Mouse (Mus musculus): ENCODE data around the gene Mboat2. TPM values are rescaled to one million over a fixed set of nuclear protein-coding genes. Genes with fewer than 3 reads are reported as not detected.

The Mboat2 gene
- polyA plus RNA-seq, 1 experiment from 2014 or later: 49.0 TPM

- H3K27me3 ChIP-seq (ENCODE audit: control insufficient read depth, insufficient read depth, low read length): no peaks in the 10 kb centered on the region
- H3K27ac ChIP-seq (ENCODE audit: low read length): no peak overlapping the region
- no peak overlapping the region for H3K4me2 ChIP-seq (replicated peaks; ENCODE audit: low read depth, low read length)
- H3K4me3 ChIP-seq (ENCODE audit: low read depth, low read length): no peak overlapping the region
- no peaks in the 10 kb centered on the region for H3K9me3 ChIP-seq (ENCODE audit: control insufficient read depth, low read depth, low read length)
- WGBS: 72% methylated on average over 5 of the region's 5 CpGs
- H3K9ac ChIP-seq (replicated peaks; ENCODE audit: low read depth, low read length): no peak overlapping the region
- ATAC-seq (ENCODE audit: insufficient number of reproducible peaks, insufficient read depth, low FRiP score, low read depth): no peak
- H3K36me3 ChIP-seq (ENCODE audit: control insufficient read depth, insufficient read depth, low read length): peaks cover 12% of the 10 kb centered on the region
- no peaks in the 10 kb centered on the region for H3K4me1 ChIP-seq (ENCODE audit: control insufficient read depth, insufficient read depth, low read length)
Measured at GRCm38 (mm10) chr12:24985226-24985625, 154.5 kb downstream of the Mboat2 start.

DNA sequence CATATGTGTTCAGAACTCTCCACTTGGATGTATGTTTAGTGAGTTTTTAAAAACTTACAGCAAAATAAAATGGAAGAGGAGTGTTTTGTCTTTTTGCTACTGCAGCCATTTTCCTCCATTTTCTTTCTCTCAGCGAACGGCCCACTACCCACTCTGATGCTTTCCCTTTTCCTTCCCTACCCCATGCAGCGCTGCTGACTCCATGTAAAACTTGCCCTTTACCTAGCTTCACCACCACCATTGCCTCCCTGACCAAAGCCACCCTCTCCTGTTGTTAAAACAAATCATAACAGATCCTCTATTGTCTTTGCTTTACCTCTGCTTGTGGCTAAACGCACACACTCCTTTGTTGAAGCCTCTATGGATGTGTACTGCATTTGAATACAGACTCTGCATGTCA is 164.7 kb downstream of the Mboat2 start:
- H3K9me3 ChIP-seq (ENCODE audit: control insufficient read depth, low read depth, low read length): no peaks in the 10 kb centered on the region
- 92% methylated on average over 4 of the region's 4 CpGs for WGBS
- no peak overlapping the region for H3K9ac ChIP-seq (replicated peaks; ENCODE audit: low read depth, low read length)
- no peak for ATAC-seq (ENCODE audit: insufficient number of reproducible peaks, insufficient read depth, low FRiP score, low read depth)
- H3K27ac ChIP-seq (ENCODE audit: low read length): no peak overlapping the region
- H3K4me2 ChIP-seq (replicated peaks; ENCODE audit: low read depth, low read length): no peak overlapping the region
- peaks cover 59% of the 10 kb centered on the region for H3K36me3 ChIP-seq (ENCODE audit: control insufficient read depth, insufficient read depth, low read length)
- H3K4me3 ChIP-seq (ENCODE audit: low read depth, low read length): no peak overlapping the region
- no peaks in the 10 kb centered on the region for H3K27me3 ChIP-seq (ENCODE audit: control insufficient read depth, insufficient read depth, low read length)
- no peaks in the 10 kb centered on the region for H3K4me1 ChIP-seq (ENCODE audit: control insufficient read depth, insufficient read depth, low read length)

DNA sequence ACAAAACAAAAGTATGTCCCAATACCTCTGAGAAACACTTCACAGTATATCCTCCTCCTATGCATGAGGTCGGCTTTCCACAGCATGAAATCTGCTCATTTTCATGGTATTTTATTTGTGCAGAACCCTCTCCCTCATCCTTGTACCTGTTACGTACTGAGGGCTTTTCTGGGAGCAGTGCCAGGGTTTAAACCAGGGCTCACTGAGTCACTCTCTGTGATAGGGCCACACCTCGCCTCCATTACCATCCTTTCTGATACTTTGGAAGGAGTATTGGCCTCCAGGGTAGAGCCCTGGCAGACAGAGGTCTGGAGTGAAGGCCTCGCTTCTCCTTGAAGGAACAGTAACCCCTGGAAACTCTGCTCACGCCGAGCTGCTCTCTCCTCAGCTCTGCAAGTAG is 174.7 kb downstream of the Mboat2 start:
- 68% methylated on average over 6 of the region's 6 CpGs for WGBS
- H3K9ac ChIP-seq (replicated peaks; ENCODE audit: low read depth, low read length): no peak overlapping the region
- no peaks in the 10 kb centered on the region for H3K4me1 ChIP-seq (ENCODE audit: control insufficient read depth, insufficient read depth, low read length)
- no peak overlapping the region for H3K27ac ChIP-seq (ENCODE audit: low read length)
- no peak for ATAC-seq (ENCODE audit: insufficient number of reproducible peaks, insufficient read depth, low FRiP score, low read depth)
- no peak overlapping the region for H3K4me2 ChIP-seq (replicated peaks; ENCODE audit: low read depth, low read length)
- H3K4me3 ChIP-seq (ENCODE audit: low read depth, low read length): no peak overlapping the region
- H3K36me3 ChIP-seq (ENCODE audit: control insufficient read depth, insufficient read depth, low read length): peaks cover 53% of the 10 kb centered on the region
- H3K9me3 ChIP-seq (ENCODE audit: control insufficient read depth, low read depth, low read length): no peaks in the 10 kb centered on the region
- no peaks in the 10 kb centered on the region for H3K27me3 ChIP-seq (ENCODE audit: control insufficient read depth, insufficient read depth, low read length)

GRCm38 (mm10) chr12:25009957-25010356 is 179.3 kb downstream of the Mboat2 start:
- Histone ChIP-seq H3K9me3 (ENCODE audit: control insufficient read depth, low read depth, low read length) (no peaks in the 10 kb centered on the region), H3K4me2 (replicated peaks; ENCODE audit: low read depth, low read length) (no peak overlapping the region), H3K36me3 (ENCODE audit: control insufficient read depth, insufficient read depth, low read length) (peaks cover 50% of the 10 kb centered on the region), H3K4me1 (ENCODE audit: control insufficient read depth, insufficient read depth, low read length) (no peaks in the 10 kb centered on the region), H3K27me3 (ENCODE audit: control insufficient read depth, insufficient read depth, low read length) (no peaks in the 10 kb centered on the region), H3K9ac (replicated peaks; ENCODE audit: low read depth, low read length) (no peak overlapping the region), H3K4me3 (ENCODE audit: low read depth, low read length) (no peak overlapping the region), H3K27ac (ENCODE audit: low read length) (no peak overlapping the region)
- 83% methylated on average over 9 of the region's 9 CpGs for WGBS
- no peak for ATAC-seq (ENCODE audit: insufficient number of reproducible peaks, insufficient read depth, low FRiP score, low read depth)

- no peak overlapping the region for H3K4me2 ChIP-seq (replicated peaks; ENCODE audit: low read depth, low read length)
- H3K4me1 ChIP-seq (ENCODE audit: control insufficient read depth, insufficient read depth, low read length): no peaks in the 10 kb centered on the region
- H3K9me3 ChIP-seq (ENCODE audit: control insufficient read depth, low read depth, low read length): no peaks in the 10 kb centered on the region
- WGBS: 79% methylated on average over 1 of the region's 1 CpGs
- no peak overlapping the region for H3K4me3 ChIP-seq (ENCODE audit: low read depth, low read length)
- peaks cover 51% of the 10 kb centered on the region for H3K36me3 ChIP-seq (ENCODE audit: control insufficient read depth, insufficient read depth, low read length)
- ATAC-seq (ENCODE audit: insufficient number of reproducible peaks, insufficient read depth, low FRiP score, low read depth): no peak
- H3K9ac ChIP-seq (replicated peaks; ENCODE audit: low read depth, low read length): no peak overlapping the region
- H3K27ac ChIP-seq (ENCODE audit: low read length): no peak overlapping the region
- no peaks in the 10 kb centered on the region for H3K27me3 ChIP-seq (ENCODE audit: control insufficient read depth, insufficient read depth, low read length)
Measured at GRCm38 (mm10) chr12:25010416-25010815, 179.7 kb downstream of the Mboat2 start.

DNA sequence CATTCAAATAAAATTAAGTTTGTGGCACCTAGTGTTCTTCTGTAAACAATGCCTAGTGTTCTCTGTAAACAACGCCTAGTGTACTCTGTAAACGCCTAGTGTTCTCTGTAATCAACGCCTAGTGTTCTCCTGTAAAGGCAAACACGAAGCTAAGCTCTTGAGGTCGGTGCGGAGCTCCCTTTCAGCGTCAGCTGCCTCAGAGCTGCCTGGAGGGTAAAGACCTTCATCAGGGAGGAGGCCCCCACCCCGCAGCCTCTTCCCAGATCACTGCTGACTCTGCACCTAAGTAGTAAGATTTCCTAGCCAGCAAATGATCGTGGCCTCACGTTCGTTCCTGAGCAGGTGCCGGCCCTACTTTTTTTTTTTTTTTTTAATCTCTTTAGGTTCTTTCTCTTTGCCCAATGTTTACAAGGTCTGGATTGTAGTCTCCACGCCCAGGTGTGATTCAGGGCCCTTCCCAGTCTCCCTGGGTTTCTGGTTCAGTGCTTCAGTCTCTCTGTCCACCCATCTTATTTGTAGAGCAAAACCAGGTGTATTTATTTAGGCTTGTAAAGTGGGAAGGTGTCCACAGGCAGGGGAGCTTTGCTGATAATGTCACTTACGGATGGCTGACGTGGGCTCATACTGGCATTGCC is 181.2 kb downstream of the Mboat2 start:
- no peak for ATAC-seq (ENCODE audit: insufficient number of reproducible peaks, insufficient read depth, low FRiP score, low read depth)
- Histone ChIP-seq H3K36me3 (ENCODE audit: control insufficient read depth, insufficient read depth, low read length) (peaks cover 48% of the 10 kb centered on the region), H3K27ac (ENCODE audit: low read length) (no peak overlapping the region; the same call in 1 of the 2 replicates), H3K4me3 (ENCODE audit: low read depth, low read length) (no peak overlapping the region), H3K4me2 (replicated peaks; ENCODE audit: low read depth, low read length) (no peak overlapping the region), H3K27me3 (ENCODE audit: control insufficient read depth, insufficient read depth, low read length) (no peaks in the 10 kb centered on the region), H3K9me3 (ENCODE audit: control insufficient read depth, low read depth, low read length) (no peaks in the 10 kb centered on the region), H3K9ac (replicated peaks; ENCODE audit: low read depth, low read length) (no peak overlapping the region), H3K4me1 (ENCODE audit: control insufficient read depth, insufficient read depth, low read length) (no peaks in the 10 kb centered on the region)
- WGBS: 54% methylated on average over 15 of the region's 15 CpGs

GRCm38 (mm10) chr12:25012555-25013540 is 182.2 kb downstream of the Mboat2 start:
- WGBS: 76% methylated on average over 13 of the region's 13 CpGs
- Histone ChIP-seq H3K9me3 (ENCODE audit: control insufficient read depth, low read depth, low read length) (no peaks in the 10 kb centered on the region), H3K27ac (ENCODE audit: low read length) (no peak overlapping the region), H3K4me2 (replicated peaks; ENCODE audit: low read depth, low read length) (no peak overlapping the region), H3K9ac (replicated peaks; ENCODE audit: low read depth, low read length) (no peak overlapping the region), H3K27me3 (ENCODE audit: control insufficient read depth, insufficient read depth, low read length) (no peaks in the 10 kb centered on the region), H3K4me1 (ENCODE audit: control insufficient read depth, insufficient read depth, low read length) (no peaks in the 10 kb centered on the region), H3K36me3 (ENCODE audit: control insufficient read depth, insufficient read depth, low read length) (peaks cover 47% of the 10 kb centered on the region), H3K4me3 (ENCODE audit: low read depth, low read length) (no peak overlapping the region)
- no peak for ATAC-seq (ENCODE audit: insufficient number of reproducible peaks, insufficient read depth, low FRiP score, low read depth)

Data from stomach, embryonic 14.5 days (tissue).